Mouse (Mus musculus) mesoderm, embryonic 11.5 days (tissue): ENCODE measurements around the gene Fhit.
"Not testable (repeated sequence)": the region's sequence is repeated elsewhere in the genome, so short reads cannot be mapped to it uniquely, and the experiment has no call there.

Source experiments
- DNase-seq: peaks from one replicate; pipeline ENCODE4 v3.0.0-alpha.2; 2012; ENCODE audit warnings: low read depth, low spot score

Gene Fhit

DNA sequence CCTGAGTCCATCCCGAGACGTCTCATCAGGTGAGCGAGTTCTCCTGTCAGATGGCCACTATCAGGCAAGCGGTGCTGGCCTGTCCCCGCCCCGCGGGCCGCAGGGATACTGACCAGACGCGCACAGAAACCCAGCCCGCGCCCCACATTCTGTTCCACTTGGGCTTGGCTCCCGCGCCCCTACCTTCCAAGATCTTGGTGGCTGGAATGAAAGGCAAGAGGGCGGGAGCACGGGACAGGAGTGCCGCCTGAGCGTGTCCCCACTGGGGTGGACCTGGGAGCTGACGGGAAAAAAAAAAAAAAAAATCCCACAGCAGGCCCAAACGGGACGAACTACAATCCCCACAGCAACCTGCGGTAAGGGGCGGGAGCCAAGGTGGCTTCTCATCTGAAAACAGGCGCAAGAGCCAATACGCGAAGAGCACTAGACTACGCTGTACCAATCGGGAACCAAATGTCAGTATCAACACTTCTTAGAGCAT is at the start of gene Fhit:
TSS of gene Fhit (minus strand) at position 285 of the 481 bp plus-strand sequence.
- DNase-seq: peak; percentile 88

DNA sequence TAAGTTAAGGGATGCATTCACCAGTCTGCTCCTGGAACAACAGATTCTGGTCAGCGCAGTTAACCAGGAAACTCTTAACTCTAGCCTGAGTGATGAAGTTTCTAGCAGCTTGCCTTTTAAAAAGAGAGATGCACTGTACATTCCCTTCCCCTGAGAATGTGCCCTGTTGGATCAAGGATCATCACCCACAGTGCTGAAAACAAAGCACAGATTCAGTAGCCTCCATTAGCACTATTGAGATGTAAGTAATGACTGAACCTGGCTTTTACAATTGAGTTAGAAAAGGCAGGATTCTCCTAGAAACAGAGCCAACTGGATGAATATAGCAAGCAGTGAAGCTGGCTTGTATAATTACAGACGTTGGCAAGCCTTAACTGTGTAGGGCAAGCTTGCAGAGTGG is 45.0 kb upstream of the Fhit start:
- DNase-seq: no peak

DNA sequence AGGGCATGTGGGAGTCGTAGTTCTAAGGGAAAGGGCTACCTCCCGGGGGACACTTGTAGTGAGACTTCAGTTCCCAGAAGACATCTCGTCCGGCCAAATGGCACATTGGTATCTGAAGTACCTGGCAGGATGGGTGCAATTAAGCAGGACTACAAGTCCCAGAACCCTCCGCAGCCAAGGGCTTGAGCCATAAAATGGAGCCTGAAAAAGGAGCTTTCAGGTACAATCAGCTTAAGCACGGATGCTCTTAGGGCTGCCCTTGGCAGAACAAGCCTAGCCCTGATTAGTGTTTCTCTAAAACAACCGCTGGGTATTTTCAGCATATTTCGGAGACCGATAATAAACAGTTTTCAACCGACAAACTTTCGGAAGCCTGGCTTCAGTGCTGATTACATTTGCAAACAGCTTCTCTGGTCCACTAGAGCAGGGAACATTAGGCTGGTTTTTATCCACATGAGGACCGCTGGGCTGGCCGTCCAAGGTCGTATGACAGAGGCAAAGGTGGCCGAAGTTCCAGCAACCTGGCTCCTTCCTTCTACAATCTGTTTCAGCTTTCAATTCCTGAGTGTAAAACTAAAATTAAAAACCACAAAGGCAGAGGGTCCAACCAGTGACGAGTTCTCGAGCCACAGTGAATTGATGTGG is 907 bp downstream of the Fhit start:
- DNase-seq: peak; percentile 72

DNA sequence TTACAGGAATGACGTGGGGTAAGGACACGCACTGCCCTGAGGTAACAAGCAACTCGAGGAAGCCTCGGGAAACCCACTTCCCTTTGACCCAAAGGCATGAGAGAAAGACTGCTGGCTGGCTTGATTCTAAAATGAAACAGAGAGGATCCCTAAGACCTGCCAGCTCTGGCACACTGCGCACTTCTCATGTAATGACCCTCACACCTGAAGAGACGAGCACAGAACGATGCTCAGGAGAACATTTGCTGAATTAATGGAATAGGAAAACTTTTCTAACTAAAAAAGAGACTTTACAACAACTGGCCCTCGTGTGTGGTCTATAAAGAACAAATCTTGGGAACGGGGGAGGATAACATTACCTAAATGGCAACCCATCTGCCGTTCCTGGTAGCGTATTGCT is 2.2 kb downstream of the Fhit start:
- DNase-seq: no peak

DNA sequence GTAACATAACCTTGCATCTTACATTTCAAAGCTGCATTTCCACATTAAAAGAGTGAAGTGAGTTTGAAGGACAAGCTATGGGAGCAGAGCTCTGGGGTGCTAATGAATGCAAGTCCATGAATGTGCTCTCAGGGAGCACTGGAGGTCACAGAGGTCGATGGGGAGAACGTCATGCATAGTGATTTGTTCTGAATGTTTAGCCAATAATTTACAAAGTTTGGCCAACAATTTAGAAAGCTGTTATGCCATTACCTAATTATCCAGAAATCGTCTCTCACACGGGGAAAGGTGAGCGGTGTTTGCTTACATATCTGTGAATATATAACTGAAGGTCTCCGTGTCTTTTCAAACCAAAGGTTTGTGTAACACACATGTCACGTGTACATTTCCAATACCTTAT is 2.8 kb downstream of the Fhit start:
- DNase-seq: no peak

DNA sequence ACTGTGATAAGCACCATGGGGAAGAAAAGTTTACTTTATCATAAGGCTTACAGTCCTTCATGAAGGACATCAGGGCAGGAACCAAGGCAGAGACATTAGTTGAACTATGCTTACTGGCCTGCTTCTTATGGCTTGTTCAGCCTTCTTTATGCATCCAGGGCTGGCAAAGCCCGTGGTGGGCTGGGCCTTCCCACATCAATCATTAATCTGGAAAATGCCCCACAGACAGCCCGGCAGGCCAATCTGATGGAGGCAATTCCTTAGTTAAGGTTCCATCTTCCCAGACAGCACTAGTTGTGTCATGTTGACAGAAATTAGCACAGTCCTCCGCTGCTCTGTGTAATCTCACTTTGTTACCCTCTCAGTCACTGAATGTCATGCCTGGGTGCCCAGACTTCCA is 4.1 kb downstream of the Fhit start:
- DNase-seq: no peak

DNA sequence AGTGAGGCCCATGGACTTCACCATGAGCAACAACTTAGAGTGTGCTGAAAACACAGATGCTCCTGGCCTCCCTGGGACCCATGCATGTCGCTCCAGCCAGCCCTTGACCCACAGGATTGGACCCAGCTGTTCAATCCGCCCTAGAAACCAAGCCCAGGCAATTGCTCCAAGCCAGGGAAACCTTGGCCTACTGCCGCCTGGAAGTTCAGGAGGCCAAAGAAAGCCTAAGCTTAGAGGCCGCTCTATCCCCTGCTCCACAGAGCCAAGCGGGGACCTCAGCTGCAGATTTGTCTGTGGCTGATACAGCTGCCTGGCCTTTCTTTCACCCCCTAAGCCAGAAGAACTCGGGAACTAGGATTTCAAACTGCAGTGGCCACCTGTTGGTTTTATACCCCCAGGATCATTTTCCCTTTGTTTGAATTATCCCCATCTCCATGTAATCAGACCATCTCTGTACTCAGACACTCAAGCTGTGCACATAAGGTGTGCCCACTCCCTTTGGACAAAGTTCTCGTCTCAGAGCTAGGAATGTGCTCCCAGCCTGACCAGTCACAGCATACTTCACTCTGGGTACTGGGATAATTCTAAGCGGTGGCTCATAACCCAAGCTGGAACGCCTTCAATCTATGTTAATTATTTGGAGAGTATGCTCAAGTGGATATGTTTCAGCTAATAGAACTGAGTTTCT is 10.1 kb downstream of the Fhit start:
- DNase-seq: no peak

DNA sequence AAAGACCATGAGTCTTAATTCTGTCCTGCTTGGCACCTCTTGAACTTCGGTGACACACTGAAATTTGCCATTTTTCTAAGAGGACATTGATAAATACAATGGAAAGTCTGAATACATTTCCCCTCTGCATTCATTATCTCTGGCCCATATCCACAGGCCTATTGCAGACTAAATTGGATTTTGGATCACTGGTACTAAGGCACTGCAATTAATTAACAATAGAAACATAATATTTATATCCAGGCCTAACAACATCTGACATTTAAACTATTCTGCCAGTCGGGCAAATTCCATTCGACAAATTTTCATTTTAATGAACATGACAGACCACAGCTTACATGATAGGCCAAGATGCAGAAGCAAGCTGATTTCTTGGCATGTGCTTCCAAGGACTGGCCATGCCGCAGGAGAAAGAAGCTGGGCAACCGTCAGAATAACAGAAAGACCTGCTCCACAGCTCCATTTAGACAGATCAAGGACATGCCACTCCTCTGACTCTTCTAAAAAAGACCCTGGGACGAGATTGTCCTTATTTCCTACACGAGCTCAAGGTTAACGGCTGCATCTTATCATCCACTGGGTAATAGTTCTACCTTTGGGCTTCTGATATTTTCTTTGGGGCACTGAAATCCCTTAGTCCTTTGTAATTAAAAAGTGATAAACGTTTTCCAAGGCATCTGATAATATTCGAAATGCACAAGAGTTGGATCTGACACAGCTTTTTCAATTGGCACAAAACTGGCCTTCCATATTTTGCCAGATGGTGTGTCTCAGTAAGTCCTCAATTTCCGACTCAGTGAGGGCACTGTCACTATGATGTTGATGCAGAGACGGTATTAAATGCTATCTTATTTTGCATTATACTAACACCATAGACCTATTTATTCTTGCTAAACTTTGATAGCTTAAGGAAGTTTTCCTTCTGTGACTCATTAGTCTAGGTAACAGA is 27.8 kb downstream of the Fhit start:
- DNase-seq: no peak

DNA sequence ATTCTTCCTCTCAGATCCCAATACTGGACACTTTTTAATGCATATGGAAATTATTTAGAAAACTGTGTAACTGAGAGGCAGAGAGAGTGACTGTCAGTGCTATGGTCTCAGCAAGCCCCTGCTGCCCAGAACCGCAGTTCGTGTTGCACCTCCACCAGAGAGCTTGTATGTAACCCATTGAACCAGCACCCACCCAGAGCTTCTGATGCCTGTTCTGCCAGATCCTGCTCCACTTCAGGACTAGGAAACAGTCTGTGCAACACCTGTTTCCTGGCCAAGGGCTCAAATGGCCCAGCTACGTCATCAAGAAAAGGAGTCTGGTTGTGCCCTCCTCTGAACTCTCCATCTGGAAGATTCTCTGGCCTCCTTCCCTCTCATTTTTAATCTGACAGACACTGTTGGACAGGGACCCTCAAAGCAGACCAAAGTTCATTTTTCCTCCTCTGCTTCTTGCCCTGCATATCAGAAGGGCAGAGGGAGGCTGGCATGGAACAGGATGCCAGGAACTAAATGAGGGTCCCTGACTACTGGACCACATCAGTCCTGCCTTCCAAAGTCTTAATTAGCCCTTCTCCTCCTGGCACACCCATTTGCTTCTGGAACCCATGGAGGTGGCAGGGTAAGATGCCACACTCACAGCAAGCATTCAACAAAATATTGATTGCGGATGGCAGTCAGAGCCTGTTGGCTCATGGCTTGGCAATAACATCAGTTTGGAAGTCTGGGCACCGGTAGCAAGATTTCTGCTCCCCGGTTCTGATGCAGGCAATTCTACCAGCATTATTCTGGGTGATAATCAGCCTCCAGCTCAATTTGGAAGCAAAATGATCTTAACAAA is 29.0 kb downstream of the Fhit start:
- no peak for DNase-seq

DNA sequence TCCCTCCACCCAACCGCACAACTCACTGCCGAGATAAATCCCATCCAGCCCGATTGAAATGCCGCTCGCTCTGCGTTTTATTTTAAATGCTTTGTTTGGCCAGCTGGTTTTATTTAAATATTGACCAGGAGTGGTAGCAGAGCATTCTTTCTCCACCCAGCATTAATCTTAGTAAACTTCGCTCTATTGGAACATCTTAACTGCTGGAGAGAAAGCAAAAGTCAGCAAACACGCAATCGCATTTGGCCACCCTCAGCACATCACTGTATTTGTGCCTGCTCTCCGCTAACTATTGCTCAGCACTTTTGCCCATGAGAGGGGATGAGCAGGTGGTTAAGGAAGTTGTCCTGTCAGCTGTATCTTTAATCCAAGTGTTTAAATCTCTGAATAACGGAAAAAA is 36.7 kb downstream of the Fhit start:
- no peak for DNase-seq

DNA sequence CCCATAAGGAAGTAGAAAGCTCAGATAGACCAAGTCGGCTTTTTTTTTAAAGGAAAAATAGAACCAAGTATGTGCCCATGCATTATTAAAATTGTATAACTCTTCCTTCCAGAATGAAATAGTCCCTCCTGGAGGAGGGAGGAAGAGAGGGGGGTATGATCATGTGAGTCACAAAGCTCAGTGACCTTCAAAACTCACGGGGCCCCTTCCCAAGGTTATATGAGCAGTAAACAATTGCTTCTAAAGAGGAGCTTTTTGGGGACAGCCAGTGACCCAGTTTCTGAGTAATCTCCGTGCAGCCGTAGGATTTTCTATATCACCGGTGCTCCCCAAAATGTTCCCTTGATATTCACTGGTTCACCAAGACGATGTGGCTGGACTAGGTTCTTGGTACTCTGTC is 42.8 kb downstream of the Fhit start:
- no peak for DNase-seq

DNA sequence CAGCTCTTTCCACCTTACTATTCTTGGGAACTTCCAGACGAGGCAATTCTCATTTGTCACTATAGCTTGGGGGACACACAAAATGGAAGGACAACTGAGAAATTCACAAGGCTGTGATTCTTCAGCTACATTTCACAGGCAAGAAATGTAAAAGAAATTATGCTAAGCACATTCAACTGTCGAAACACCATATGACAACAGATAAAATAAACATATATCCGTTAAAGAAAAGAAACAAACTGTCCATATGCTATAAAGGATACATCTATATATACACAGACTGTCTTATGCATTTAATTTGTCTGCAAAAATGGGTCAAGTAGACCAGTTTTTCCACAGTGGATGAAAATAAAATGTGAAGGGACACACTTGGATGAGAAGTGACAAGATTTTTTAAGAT is 76.2 kb downstream of the Fhit start:
- no peak for DNase-seq

DNA sequence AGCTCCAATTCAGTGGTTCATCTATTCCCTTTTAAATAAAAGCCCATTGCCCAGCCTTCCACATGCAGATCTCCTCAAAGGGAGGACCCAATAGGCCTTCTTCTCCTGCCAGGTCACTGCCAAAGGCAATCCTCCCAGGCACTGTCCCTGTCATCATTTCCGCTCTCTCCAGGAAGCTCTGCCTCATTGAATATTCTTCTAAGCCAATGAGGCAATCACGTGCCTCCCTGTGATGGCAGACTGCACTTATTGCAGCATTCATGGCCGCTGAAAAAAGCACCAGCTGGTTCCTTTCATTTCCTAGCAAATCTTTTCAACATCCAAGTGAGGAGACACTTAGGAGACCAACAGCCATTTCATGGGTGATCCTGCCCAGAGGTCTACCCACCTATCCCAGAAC is 77.9 kb downstream of the Fhit start:
- DNase-seq: no peak

DNA sequence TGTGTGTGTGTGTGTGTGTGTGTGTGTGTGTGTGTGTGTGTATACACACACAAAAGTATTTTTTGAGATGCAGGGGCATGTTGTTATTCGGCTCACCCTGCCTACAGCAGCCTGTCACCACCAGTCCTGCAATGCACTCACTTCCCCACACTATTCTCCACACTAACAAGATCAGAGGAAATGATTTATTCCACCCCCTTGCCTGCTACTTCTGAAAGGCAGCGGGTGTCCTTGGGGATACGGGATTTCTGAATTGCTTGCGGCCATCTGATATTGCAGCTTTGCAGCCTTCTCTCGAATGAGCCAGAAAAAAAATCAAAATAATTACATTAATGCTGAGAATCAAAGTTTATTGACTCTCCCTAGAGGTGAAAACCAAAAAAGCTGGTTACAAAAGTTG is 78.4 kb downstream of the Fhit start:
- no peak for DNase-seq

DNA sequence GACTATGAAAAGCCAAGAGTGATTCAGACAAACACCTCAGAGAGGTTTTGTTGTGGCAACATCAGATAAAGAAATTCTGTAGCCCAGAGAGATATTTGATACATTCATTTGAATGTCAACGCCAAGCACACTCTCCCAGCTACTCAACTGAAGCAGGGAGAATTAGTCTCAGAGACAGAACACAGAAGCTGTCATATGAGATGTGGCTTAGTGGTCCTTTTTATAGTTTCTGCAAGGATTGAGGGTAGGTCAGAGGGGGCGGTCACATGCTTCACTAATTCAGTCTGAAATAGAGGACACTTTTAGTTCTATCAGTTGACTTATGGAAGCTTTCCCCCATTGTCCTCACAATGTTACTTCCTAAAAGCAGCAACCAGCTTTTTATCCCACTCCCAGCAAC is 98.2 kb downstream of the Fhit start:
- no peak for DNase-seq

DNA sequence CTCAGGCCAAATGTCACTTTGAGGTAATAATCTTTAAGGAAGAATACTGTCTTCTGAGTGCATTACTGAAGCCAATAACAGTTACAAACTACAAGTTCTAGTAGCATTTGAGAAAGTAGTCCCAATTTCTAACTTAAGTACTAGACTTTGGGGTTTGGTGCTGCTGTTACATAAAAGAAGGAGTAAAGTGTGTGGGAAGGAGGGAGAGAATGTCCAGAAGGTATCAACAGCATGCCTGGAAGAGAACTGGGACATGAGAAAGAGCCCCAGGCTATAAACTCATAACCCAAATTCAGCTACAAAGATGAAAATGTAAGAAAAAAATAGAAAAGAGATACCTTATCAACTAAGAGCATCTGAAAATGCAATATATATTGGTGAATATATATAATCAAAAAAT is 101.6 kb downstream of the Fhit start:
- DNase-seq: no peak

DNA sequence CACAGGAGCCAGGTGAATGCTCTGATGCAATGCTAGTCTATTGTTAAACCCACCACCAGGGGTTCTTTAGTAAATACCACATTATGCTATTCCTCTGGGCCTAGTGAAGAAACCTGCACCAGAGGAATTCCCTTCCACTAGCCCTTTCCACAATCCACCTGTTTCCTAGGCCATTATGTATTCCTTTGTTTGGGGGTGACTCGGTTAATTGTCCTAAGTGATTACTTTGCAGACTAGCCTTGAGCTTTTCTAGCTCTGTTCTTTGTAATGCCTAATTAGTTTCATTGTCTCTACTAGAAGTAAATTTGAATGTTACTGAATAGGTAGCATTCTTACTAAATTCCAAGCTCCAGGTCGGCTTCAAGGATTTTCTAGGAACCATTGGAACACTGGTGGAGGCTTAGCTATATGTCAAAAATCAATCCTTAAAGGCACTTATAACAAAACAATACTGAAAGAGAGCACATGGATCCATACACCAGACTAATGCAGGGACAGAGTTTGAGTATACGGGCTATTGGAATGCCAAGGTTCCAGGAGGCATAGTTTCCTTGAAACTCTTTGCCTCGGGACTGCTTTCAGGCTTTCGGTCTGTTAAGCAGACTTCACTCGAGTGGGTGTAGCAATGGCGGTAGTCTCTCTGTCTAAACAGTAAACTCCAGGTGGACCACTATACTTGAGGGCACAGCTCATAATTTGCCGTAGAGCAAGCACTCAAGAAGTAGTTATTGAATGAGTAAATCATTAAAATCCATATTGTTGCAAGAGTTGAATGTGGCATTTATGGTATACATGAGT is 122.1 kb downstream of the Fhit start:
- DNase-seq: not testable (repeated sequence)

DNA sequence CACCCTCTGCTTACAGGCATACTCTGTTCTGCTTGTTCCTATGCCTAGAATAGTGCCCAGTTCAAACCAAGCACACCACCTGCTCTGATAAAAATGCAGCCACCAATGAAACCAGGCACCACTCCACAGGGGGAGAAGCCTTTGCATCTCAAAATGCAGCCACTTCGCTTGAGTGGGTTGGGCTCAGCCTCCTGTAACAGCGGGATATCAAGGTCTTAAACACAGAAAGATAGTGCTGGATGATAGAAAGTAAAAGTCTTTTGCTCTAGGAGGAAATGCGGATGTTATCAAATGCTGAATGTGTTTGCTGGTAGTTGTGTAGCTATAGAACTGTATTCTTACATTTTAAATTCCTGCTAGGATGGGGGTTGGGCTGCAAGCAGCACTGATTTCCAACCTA is 140.4 kb downstream of the Fhit start:
- no peak for DNase-seq

DNA sequence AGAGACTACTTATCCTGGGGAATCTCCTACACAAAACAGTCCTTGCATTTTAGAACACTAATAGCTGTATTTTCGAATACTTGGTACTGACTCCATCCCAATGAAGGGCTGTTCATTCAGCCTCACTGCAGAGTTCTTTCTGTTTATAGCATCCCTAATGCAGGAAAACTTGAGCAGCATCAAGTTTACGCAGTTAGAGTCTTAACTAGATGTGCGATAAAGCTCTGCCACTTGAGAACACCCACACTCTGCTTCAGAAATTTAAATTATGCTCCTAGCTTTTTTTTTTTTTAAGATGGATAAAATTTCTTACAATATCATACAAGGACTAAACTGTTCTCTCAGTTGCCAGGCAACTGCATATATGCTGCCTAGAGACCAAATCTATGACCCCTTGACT is 183.2 kb downstream of the Fhit start:
- no peak for DNase-seq

DNA sequence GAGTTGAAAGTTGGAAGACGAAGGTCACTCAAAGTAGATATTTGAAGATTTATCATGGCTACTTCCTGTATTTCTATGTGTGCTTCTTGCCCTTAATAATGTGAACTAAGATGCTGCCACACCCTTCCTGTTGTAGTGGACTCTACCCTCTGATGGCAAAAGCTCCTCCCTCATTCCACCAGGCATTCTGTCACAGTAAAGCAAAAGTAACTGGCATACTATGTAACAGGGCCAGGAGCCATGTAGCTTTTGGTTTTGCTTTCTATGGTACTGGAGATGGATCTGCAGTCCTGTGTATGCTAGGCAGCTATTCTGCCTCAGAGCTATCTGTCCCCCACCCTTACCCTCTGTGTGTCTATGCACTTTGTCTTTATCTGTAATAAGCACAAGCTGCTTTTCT is 220.2 kb downstream of the Fhit start:
- no peak for DNase-seq

DNA sequence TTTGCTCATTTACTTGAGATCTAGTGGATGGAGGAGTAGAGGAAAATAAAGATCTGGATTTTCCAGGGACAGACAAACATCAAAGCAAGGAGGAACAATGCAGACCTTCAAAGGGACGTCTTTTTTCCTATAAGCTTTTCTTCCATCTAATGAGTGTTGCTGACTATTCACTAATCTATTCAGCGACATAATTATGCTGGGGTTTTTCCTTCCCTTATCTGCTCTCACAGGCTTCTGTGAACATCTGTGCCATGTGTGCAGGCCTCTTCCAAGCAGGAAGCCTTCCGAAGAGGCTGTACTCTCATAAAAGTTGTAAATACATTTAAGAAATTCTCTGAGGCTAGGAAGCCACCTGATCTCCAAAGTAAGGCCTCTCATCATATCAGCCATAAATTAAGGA is 228.2 kb downstream of the Fhit start:
- DNase-seq: no peak
